11 mouse cellular contexts compared by ENCODE assay signal in genomic region chr5:99035961-99036360, GRCm38 (mm10). TPM values are rescaled to one million over a fixed set of nuclear protein-coding genes. Genes with fewer than 3 reads are reported as not detected.
DNase-seq lines count a peak whose midpoint lies in the region; ATAC-seq and TF ChIP-seq lines count a peak whose summit lies in the region.
"Had no signal": no experiment of that assay in that cellular context is flagged by ENCODE, and none has a peak within 500 bp of the region (broad histone marks: within the 10 kb centered on the region; RNA-seq: fewer than 3 reads in every experiment).

No protein-coding gene starts in this region.

- H3K4me2 ChIP-seq in heart, embryonic 15.5 days: peak overlapping the region; percentile 99
- peak overlapping the region; percentile 99 for H3K4me2 ChIP-seq in forebrain, postnatal 0 days (ENCODE audit: low read depth)
- H3K4me2 ChIP-seq in midbrain, embryonic 14.5 days (ENCODE audit: low read length): peak overlapping the region; percentile 98

- no peak for TF ChIP-seq POLR2A in brain, embryonic 14.5 days (IDR thresholded peaks at IDR 0.05; ENCODE audit: borderline replicate concordance, extremely low read depth, insufficient read depth, insufficient read length, poor library complexity, severe bottlenecking)

- no peak overlapping the region for H3K27ac ChIP-seq in heart, embryonic 15.5 days
- no peak overlapping the region for H3K27ac ChIP-seq in forebrain, postnatal 0 days (ENCODE audit: low read depth, low read length)
- H3K27ac ChIP-seq in midbrain, embryonic 14.5 days (replicated peaks; ENCODE audit: low read depth, low read length): no peak overlapping the region

- no peak for DNase-seq in heart, postnatal 4 days
- DNase-seq in brain, embryonic 14.5 days (ENCODE audit: low read depth): peak; percentile 18
- DNase-seq in forebrain, postnatal 0 days: no peak
- DNase-seq in midbrain, embryonic 14.5 days: no peak
- DNase-seq in urinary bladder, adult 18-20 months (ENCODE audit: low spot score in 2 of 2): no peak
- DNase-seq in layer of hippocampus, adult 9-11 months: no peak
- no peak for DNase-seq in adrenal gland, postnatal 14 days
- DNase-seq: lung, postnatal 14 days had no signal

- H3K27me3 ChIP-seq in heart, embryonic 15.5 days: peaks cover 54% of the 10 kb centered on the region
- H3K27me3 ChIP-seq in forebrain, postnatal 0 days (ENCODE audit: insufficient read depth, low read length): peaks cover 15% of the 10 kb centered on the region
- H3K27me3 ChIP-seq in midbrain, embryonic 14.5 days (ENCODE audit: control insufficient read depth, insufficient read depth, low read length): peaks cover 21% of the 10 kb centered on the region
- H3K27me3 ChIP-seq: CH12.LX had no signal

- no peak for ATAC-seq in heart, embryonic 15.5 days (replicated peaks; ENCODE audit: insufficient number of reproducible peaks, insufficient read depth, low FRiP score, low read depth)
- no peak for ATAC-seq in forebrain, postnatal 0 days
- no peak for ATAC-seq in midbrain, embryonic 14.5 days (ENCODE audit: low FRiP score, low TSS enrichment)

- WGBS in heart, embryonic 15.5 days: 60% methylated on average over 9 of the region's 9 CpGs
- 33% methylated on average over 9 of the region's 9 CpGs for WGBS in forebrain, postnatal 0 days
- WGBS in midbrain, embryonic 14.5 days: 41% methylated on average over 9 of the region's 9 CpGs

- no peaks in the 10 kb centered on the region for H3K9me3 ChIP-seq in heart, embryonic 15.5 days (replicated peaks)
- H3K9me3 ChIP-seq in forebrain, postnatal 0 days (ENCODE audit: low read length): no peaks in the 10 kb centered on the region
- H3K9me3 ChIP-seq in midbrain, embryonic 14.5 days (ENCODE audit: control insufficient read depth, low read length): no peaks in the 10 kb centered on the region

- no peak for TF ChIP-seq CTCF in brain, embryonic 14.5 days (IDR thresholded peaks at IDR 0.05; ENCODE audit: borderline replicate concordance, extremely low read depth, insufficient read depth, insufficient read length)
- TF ChIP-seq CTCF in forebrain, postnatal 0 days (IDR thresholded peaks at IDR 0.05; ENCODE audit: low read depth): no peak

- no peak overlapping the region for H3K9ac ChIP-seq in heart, embryonic 15.5 days
- H3K9ac ChIP-seq in forebrain, postnatal 0 days: no peak overlapping the region
- no peak overlapping the region; the same call in 1 of the 2 replicates for H3K9ac ChIP-seq in midbrain, embryonic 14.5 days (replicated peaks; ENCODE audit: low read length)

- H3K36me3 ChIP-seq in heart, embryonic 15.5 days: no peaks in the 10 kb centered on the region
- no peaks in the 10 kb centered on the region for H3K36me3 ChIP-seq in forebrain, postnatal 0 days (ENCODE audit: insufficient read depth)
- no peaks in the 10 kb centered on the region for H3K36me3 ChIP-seq in midbrain, embryonic 14.5 days (ENCODE audit: control insufficient read depth, insufficient read depth, low read length)

- peaks cover 8% of the 10 kb centered on the region for H3K4me1 ChIP-seq in heart, embryonic 15.5 days (replicated peaks)
- 0 out of 2 replicates have a peak, but pooled peaks cover 8% of the 10 kb centered on the region for H3K4me1 ChIP-seq in forebrain, postnatal 0 days (ENCODE audit: insufficient read depth)
- no peaks in the 10 kb centered on the region for H3K4me1 ChIP-seq in midbrain, embryonic 14.5 days (ENCODE audit: control insufficient read depth, insufficient read depth, low read length)

- peak overlapping the region; percentile 64 for H3K4me3 ChIP-seq in heart, embryonic 15.5 days
- peak overlapping the region; percentile 65 for H3K4me3 ChIP-seq in forebrain, postnatal 0 days (ENCODE audit: low read depth, low read length)
- peak overlapping the region; percentile 63; the same call in 1 of the 2 replicates for H3K4me3 ChIP-seq in midbrain, embryonic 14.5 days (replicated peaks; ENCODE audit: low read depth, low read length)

RNA-seq across cellular contexts. Expression of gene Prkg2, which starts 1.2 kb away (rescaled TPM):
- polyA plus RNA-seq in heart, embryonic 15.5 days (2015; fragmentation: Nextera tagmentation; extraction: Ambion mirVana): 0.21 and 1.3 TPM in 2 replicates
- under 1 TPM in 1 of 2 experiments, not detected in 1; 0.12 TPM for total RNA-seq in heart, postnatal 4 days (2021)
- polyA plus RNA-seq in brain, embryonic 14.5 days (2012; rRNA removed): 0.74 and 1.1 TPM in 2 replicates
- 1.3 and 3.5 TPM in 2 replicates for total RNA-seq in forebrain, postnatal 0 days (2014; rRNA removed)
- 1.2 and 1.4 TPM in 2 replicates for polyA plus RNA-seq in forebrain, postnatal 0 days (2015; fragmentation: Nextera tagmentation; extraction: Ambion mirVana)
- polyA plus RNA-seq in midbrain, embryonic 14.5 days (2014; fragmentation: Nextera tagmentation; extraction: Ambion mirVana): 2.2 and 2.4 TPM in 2 replicates
- total RNA-seq in adrenal gland, postnatal 14 days (2021): 2.5 and 2.9 TPM in 2 replicates
- total RNA-seq: CH12.LX; granulocyte monocyte progenitor cell, adult 5-6 weeks had no signal
